Mouse (Mus musculus) layer of hippocampus, adult 18-20 months (tissue): ENCODE data around the gene Adamts9. TPM values are rescaled to one million over a fixed set of nuclear protein-coding genes. Genes with fewer than 3 reads are reported as not detected.

Source experiments
- DNase-seq, 2 experiments: peaks; one replicate each; pipeline ENCODE4 v3.0.0; 2022; ENCODE audit warnings: low spot score in 2 of 2
- total RNA-seq, 2 experiments: library from RNA; stranded (reverse); gene quantifications; 2 replicates each; pipeline ENCODE4 v1.2.3; 2021

Adamts9 gene
- total RNA-seq, 2 experiments from 2014 or later: 7.9 to 9.1 TPM

- no peak for DNase-seq
These were observed 132.7 kb downstream of the Adamts9 start for GRCm38 (mm10) chr6:92810628-92811027.

- no peak for DNase-seq
These were observed 133.5 kb downstream of the Adamts9 start for GRCm38 (mm10) chr6:92809818-92810217.

DNA sequence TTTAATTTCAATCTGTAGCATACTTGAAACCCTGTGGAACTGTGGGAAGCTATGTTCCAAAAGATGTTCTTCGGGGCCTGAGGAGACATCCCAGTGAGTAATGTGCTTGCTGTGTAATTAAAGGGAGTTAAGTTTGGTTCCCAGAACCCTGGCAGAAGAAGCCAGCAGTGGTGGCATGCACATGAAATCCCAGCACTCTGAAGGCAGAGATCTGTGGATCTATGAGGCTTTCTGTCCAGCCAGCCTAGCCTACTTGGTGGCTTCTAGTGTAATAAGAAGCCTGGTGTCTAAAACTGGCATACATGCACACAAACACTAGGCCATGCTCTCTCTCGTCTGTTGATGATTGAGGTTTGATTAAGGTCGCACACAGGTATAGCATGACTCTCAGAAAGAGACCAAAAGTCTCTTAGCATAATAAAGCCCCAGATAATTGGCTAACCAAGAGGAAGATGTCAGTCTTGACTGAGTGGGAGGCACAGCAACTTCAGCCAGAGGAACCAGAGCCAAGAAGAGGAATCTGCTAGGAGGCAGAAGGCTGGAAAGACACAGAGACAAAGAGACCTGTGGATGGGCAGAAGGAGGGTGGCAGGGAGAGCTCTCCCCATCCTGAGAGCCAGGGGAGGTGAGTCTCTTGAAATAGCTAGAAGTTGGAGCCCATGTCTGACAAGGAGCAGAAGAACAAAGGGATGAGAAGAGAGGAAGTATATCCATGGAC lies 138.9 kb downstream of the Adamts9 start:
- no peak for DNase-seq

- DNase-seq: peak in 1 of 2 experiments; percentile 26
These were observed 140.1 kb downstream of the Adamts9 start for GRCm38 (mm10) chr6:92803213-92803612.

GRCm38 (mm10) chr6:92802421-92802820 lies 140.9 kb downstream of the Adamts9 start:
- DNase-seq: no peak

- no peak for DNase-seq
These were observed 141.8 kb downstream of the Adamts9 start for GRCm38 (mm10) chr6:92801462-92801861.

- DNase-seq: no peak
These were observed 149.5 kb downstream of the Adamts9 start for GRCm38 (mm10) chr6:92793804-92794203.

GRCm38 (mm10) chr6:92787376-92787712 lies 155.9 kb downstream of the Adamts9 start:
- DNase-seq: peak; percentile 81 to 96

- DNase-seq: no peak
These were observed 156.5 kb downstream of the Adamts9 start for GRCm38 (mm10) chr6:92786701-92787375.

- DNase-seq: peak; percentile 29 to 81
These were observed 158.5 kb downstream of the Adamts9 start for GRCm38 (mm10) chr6:92784782-92785181.

DNA sequence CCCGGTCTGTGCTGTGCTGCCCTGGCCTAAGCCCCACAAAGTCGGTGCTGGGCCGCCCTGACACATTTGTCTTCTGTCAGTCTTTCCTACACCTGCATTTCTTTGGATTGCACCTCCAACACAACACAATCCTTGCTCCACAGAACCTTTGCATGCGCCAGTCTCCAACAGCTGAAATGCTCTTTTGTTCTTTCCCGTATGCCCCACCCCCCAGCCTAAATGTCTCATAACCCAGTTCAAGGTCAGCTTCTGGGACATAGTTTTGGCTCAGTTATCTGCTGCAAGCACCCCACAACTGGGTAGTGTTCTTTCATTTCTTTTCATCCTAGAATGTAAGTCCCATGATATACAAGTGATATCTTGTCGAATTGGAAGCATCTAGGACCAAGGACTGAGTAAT lies 161.8 kb downstream of the Adamts9 start:
- DNase-seq: no peak

DNA sequence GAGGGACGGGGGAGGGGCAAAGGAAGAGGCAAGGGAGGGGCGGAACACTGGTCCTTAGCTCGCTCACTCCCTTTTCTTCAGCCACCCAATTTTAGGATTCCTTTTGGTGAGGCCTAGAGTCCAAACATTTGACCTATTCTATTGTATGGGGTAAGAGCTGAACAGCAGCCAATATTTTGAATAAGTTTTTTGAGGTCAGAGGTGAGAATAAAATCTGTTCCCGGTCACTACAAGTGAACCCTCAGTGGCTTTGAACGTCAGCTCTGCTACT lies 163.4 kb downstream of the Adamts9 start:
- no peak for DNase-seq

DNA sequence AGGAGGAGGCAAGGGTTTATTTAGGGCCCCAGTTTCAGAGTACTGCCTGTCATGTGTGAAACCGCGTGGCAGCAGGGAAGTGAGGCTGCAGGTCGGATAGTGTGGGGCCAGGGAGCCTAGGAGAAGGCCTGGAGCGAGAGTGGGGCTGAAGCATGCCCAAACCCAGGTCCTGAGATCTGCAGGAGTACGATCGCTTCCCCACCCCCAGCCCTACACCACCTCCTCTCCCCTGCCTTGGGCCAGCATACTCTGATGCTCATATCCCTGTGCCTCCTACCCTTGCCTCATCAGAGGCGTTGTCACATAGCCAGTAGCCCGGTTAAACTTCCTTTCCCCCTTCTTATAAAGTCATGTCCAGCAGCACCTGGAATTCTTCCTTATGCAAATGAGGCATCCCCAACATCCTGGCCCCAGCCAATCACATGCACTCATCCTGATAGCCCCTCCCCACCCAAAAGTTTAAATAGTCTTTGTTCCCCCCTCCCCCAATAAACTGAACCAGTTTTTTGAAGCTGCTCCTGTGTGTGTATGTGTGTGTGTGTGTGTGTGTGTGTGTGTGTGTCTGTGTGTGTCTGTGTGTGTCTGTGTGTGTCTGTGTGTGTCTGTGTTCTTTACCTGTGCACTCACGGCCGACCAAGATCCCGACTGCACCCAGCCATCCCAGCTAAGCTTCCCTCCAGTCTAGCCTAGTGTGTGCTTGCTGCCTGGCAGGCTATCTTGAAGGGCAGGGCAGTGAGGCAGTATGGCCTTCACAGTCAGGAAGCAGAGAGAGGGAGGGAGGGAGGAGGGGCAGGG lies 164.0 kb downstream of the Adamts9 start:
- DNase-seq: no peak

GRCm38 (mm10) chr6:92776356-92776755 lies 166.9 kb downstream of the Adamts9 start:
- DNase-seq: peak in 1 of 2 experiments; percentile 70

DNA sequence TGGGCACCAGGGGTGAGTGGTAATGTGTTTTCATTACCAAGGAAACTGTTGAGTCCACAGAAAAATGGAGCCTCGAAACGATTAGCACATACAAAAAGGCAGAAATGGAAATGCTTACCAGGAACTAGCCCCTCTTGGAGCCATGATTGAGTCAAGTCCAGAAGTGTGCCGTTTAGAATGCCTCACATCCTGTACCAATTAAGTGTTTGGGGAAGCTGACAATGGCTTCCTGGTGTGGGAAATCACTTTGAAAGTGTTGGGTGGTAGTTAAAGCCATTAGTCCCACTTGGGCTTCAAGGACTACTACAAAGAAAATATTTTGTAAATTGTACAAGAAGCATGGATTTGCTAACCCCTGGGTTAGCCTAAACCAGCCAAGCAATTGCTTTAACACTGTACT lies 180.9 kb downstream of the Adamts9 start:
- DNase-seq: no peak

- DNase-seq: no peak
These were observed 183.7 kb downstream of the Adamts9 start for GRCm38 (mm10) chr6:92759616-92760015.

- DNase-seq: no peak
These were observed 187.5 kb downstream of the Adamts9 start for GRCm38 (mm10) chr6:92755826-92756225.

DNA sequence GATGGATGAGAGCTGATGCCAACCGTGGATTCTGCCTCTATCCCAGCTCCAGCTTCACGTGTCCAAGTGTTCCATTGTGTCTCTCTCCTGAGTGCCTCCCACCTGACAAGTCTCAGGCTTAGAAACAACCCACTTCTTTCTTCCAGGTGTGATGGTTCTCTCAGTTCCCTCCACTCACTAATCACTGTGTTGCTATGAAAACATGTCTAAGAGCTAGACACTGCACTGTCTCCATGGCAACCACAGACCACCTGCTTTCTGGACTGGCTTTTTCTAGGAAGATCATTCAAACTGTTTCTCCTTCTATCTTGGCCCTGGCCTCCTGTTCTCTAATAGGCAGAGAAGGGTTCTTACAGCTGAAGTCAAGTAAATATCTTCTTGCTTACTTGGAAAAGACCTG lies 190.6 kb downstream of the Adamts9 start:
- DNase-seq: no peak

GRCm38 (mm10) chr6:92749420-92749819 lies 193.9 kb downstream of the Adamts9 start:
- no peak for DNase-seq

GRCm38 (mm10) chr6:92743605-92744004 lies 199.7 kb downstream of the Adamts9 start:
- DNase-seq: peak; percentile 62 to 91

GRCm38 (mm10) chr6:92737116-92737515 lies 206.2 kb downstream of the Adamts9 start:
- no peak for DNase-seq

DNA sequence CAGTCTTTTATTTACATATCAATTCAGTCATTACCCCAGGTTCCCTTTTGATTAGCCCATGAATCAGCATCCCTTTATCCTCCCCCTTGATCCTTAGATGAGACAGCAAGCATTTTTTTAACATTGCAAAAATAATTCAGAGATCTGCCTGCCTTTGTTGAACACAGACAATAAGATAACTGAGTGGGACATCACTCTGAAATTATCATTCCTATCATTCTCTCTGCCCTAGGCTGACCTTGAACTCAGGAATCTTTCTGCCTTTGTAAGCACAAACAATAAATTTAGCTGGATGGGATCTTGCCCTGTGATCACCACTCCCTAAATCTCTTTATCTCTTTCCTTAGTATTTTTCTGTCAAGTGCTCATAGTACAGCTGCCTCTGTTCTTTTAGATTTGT lies 209.6 kb downstream of the Adamts9 start:
- DNase-seq: no peak
